Mouse (Mus musculus) ES-E14 (cell line): ENCODE measurements at regions not wholly inside any gene's neighbourhood (a gene's known extent, or its start where the extent isn't known, plus 50 kb on each side); places are given as distances from the start of the nearest gene placed in this dataset.

Experiments
- DNase-seq: peaks from one replicate; pipeline ENCODE4 v3.0.0-alpha.2; 2013; ENCODE audit warnings: low read depth, low spot score
- H3K27ac ChIP-seq: 2 replicates; pipeline ENCODE4 v1.5.1; 2012; ENCODE audit warnings: low read depth, mild to moderate bottlenecking, low read length, moderate library complexity, mixed read lengths; ENCODE audit not compliant: poor library complexity, insufficient read depth, severe bottlenecking
- H3K36me3 ChIP-seq: 2 replicates; pipeline ENCODE4 v1.6.1; 2012; ENCODE audit warnings: mild to moderate bottlenecking, low read length, moderate library complexity, mixed read lengths; ENCODE audit not compliant: control insufficient read depth, poor library complexity, insufficient read depth, severe bottlenecking
- H3K4me1 ChIP-seq, 2 experiments: fragments of 150-350 bp in 1 of 2; sonication (generic) in 1 of 2; 2 replicates each; pipeline ENCODE4 v1.6.1; 2012; ENCODE audit warnings: low read length in 2 of 2, mild to moderate bottlenecking in 1 of 2, mixed read lengths in 1 of 2; ENCODE audit not compliant: control insufficient read depth in 2 of 2, insufficient read depth in 2 of 2, poor library complexity in 1 of 2
- H3K4me3 ChIP-seq, 2 experiments: fragments of 150-350 bp in 1 of 2; sonication (generic) in 1 of 2; 2 replicates each; pipeline ENCODE4 v1.5.1; 2012; ENCODE audit warnings: low read length in 2 of 2, low read depth in 1 of 2, mild to moderate bottlenecking in 1 of 2, mixed read lengths in 1 of 2; ENCODE audit not compliant: insufficient read depth in 1 of 2, poor library complexity in 1 of 2, severe bottlenecking in 1 of 2
- H3K9ac ChIP-seq: 2 replicates; pipeline ENCODE4 v1.6.1; 2012; ENCODE audit warnings: low read depth, mild to moderate bottlenecking, low read length, mixed read lengths; ENCODE audit not compliant: poor library complexity, insufficient read depth, severe bottlenecking
- H3K9me3 ChIP-seq: fragments of 150-350 bp; sonication (generic); 2 replicates; pipeline ENCODE4 v1.6.1; 2012; ENCODE audit warnings: low read depth, mild to moderate bottlenecking, low read length; ENCODE audit not compliant: control insufficient read depth, insufficient read depth
- CHD2 ChIP-seq: IDR thresholded peaks from 2 replicates; pipeline ENCODE4 v1.6.1; 2014; ENCODE audit warnings: mild to moderate bottlenecking, low read depth, low read length, inconsistent platforms
- HCFC1 ChIP-seq: IDR thresholded peaks from 2 replicates; pipeline ENCODE4 v1.6.1; 2012; ENCODE audit warnings: low read length, inconsistent platforms, borderline replicate concordance; ENCODE audit not compliant: insufficient read depth
- MAFK ChIP-seq: IDR thresholded peaks from 2 replicates; pipeline ENCODE4 v1.6.1; 2014; ENCODE audit warnings: mild to moderate bottlenecking, low read depth, low read length, inconsistent platforms; ENCODE audit not compliant: insufficient read depth
- ZC3H11A ChIP-seq: IDR thresholded peaks from 2 replicates; pipeline ENCODE4 v1.6.1; 2012; ENCODE audit warnings: low read depth, mild to moderate bottlenecking, inconsistent platforms, low read length, borderline replicate concordance
- ZNF384 ChIP-seq: IDR thresholded peaks from 2 replicates; pipeline ENCODE4 v1.6.1; 2012; ENCODE audit warnings: low read depth, low read length, inconsistent platforms
- in situ Hi-C, 2 experiments: fragments of 600-800 bp; cut with MboI; formaldehyde crosslinking; loops; one replicate each; pipeline ENCODE4 v1.15.1; 2025; ENCODE audit warnings: low sequenced_read_pairs in 2 of 2, inconsistent platforms in 1 of 2; ENCODE audit not compliant: unreplicated experiment in 2 of 2

- no peaks in the 10 kb centered on the region for H3K36me3 ChIP-seq
- DNase-seq, result no peak
- H3K27ac ChIP-seq, result no peak overlapping the region
- in situ Hi-C loops, result no loop called here
- peaks cover 15 to 16% of the 10 kb centered on the region in 2 experiments for H3K4me1 ChIP-seq
- H3K9ac ChIP-seq, result no peak overlapping the region
- no peak for TF ChIP-seq ZC3H11A
- peak; percentile 76 for TF ChIP-seq ZNF384
- no peaks in the 10 kb centered on the region for H3K9me3 ChIP-seq
- H3K4me3 ChIP-seq, result no peak overlapping the region
These were observed 76.6 kb upstream of the Lrig1 start for GRCm38 (mm10) chr6:94776585-94776984.

- Histone ChIP-seq H3K4me1 (peaks cover 8 to 14% of the 10 kb centered on the region in 2 experiments), H3K4me3 (no peak overlapping the region), H3K36me3 (no peaks in the 10 kb centered on the region), H3K9me3 (no peaks in the 10 kb centered on the region), H3K9ac (no peak overlapping the region), H3K27ac (no peak overlapping the region)
- no peak for DNase-seq
- TF ChIP-seq ZC3H11A (no peak), ZNF384 (peak; percentile 6; the same call in 1 of the 2 replicates), MAFK (no peak)
- in situ Hi-C loops, result no loop called here
These were observed 74.9 kb upstream of the Lrig1 start for GRCm38 (mm10) chr6:94774871-94775270.

DNA sequence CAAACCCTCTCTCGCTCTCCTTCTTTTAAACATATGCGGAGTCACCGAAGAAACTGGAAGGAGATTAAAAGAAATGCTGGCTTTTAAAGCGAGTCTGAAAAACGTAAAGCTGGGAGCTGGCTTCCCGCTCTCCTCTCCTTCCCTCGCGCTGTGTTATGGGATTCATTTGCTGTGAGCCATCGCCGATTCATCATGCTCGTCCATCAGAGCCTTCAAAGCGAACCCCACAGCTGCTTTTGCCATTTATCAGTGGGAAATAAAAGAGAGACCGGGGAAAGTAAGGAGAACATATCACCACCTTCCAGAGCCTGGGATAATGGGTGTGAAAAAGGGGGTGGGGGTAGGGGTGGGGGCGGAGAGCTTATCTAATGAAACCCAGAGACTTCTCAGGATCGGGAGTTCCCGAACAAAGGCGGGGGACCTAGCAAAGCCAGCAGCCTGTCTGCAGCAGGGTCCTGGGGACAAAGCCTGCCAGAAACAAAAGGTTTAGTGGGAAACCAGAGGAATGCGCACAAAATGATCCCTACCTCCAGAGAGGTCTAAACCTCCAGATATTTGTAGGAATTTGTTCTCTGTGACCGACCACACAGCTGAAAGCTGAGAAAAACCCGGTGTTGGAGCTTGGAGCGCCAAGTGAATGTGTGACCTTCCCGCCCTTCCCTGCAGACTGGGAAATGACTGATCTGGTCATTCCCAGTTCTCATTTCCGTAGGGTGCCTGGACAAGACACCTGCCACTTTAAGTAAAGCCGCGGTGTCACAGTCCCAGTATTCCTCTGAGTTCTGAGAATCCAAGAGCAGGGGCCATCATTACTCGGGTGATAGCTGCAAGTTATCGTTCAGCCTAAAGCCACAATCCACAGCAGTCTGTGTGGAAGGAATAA, 73.9 kb upstream of the Lrig1 start:
- Histone ChIP-seq H3K4me1 (peaks cover 5 to 10% of the 10 kb centered on the region in 2 experiments; a peak in 3 of 4 replicates), H3K27ac (peak overlapping the region; percentile 33; the same call in 1 of the 2 replicates), H3K36me3 (no peaks in the 10 kb centered on the region), H3K9ac (peak overlapping the region; percentile 53; the same call in 1 of the 2 replicates), H3K4me3 (peak overlapping the region; percentile 14 to 17), H3K9me3 (no peaks in the 10 kb centered on the region)
- no peak for TF ChIP-seq ZNF384
- TF ChIP-seq HCFC1, result 0 out of 2 replicates have a peak, but pooled peaks have one; percentile 12
- no peak for DNase-seq
- in situ Hi-C loops, result no loop called here

GRCm38 (mm10) chr6:94772868-94773603, 73.1 kb upstream of the Lrig1 start:
- Histone ChIP-seq H3K36me3 (no peaks in the 10 kb centered on the region), H3K9me3 (no peaks in the 10 kb centered on the region), H3K4me1 (peaks cover 4 to 5% of the 10 kb centered on the region in 2 experiments; a peak in 2 of 4 replicates), H3K9ac (peak overlapping the region; percentile 53; the same call in 1 of the 2 replicates), H3K27ac (no peak overlapping the region; the same call in 1 of the 2 replicates), H3K4me3 (peak overlapping the region in 1 of 2 experiments; percentile 8; a peak in 1 of 4 replicates)
- in situ Hi-C loops, result no loop called here
- no peak for DNase-seq
- TF ChIP-seq CHD2 (no peak), ZNF384 (no peak), HCFC1 (no peak), ZC3H11A (no peak), MAFK (no peak)
